Mouse (Mus musculus) cerebellum, postnatal 36 days (tissue): ENCODE measurements around the gene Fv1.
A peak's percentile ranks its signal among the peaks of the same experiment; 100 is the strongest.

Experiments used
- DNase-seq, 2 experiments: peaks; one replicate each; pipeline ENCODE4 v3.0.0; 2021 to 2022; ENCODE audit warnings: mixed read lengths in 2 of 2

Gene Fv1

DNA sequence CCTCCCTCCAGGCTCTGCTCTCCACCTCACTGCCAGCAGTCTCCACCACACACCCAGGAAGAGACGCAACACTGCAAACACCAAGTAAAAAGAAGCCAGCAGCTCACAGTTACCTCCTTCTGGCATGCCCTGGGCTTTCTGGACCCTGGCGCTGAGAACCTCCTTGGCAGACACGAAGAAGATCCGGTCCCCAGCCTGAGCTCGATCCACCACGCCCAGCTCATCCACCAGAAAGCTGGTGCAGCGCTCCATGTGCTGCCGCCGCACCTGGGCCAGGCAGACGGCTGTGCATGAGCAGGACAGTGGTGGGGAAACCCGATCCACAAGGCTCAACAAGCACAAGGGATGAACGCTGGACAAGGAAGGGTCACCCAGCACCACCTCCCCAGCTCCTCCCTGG lies 17.4 kb downstream of the Fv1 start:
- DNase-seq = no peak

DNA sequence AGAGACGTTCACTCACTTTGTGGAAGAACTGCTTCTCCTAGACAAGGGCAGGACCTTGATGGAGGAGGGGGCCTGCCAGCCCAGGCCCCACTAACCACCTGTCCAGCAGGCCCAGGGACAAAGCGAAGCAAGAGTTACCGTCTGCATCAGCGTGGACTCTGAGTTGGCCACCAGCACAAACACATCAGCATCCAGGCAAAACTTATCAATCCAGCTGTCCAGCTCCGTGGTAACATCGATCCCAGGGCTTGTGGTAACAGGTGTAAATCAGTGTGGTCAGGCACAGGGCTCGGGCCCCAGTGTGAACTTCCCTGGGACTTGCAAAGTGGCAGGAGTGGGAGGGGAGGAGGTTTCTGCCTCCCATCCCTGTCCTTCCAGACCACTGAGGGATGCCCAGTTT lies 18.5 kb downstream of the Fv1 start:
- no peak for DNase-seq

DNA sequence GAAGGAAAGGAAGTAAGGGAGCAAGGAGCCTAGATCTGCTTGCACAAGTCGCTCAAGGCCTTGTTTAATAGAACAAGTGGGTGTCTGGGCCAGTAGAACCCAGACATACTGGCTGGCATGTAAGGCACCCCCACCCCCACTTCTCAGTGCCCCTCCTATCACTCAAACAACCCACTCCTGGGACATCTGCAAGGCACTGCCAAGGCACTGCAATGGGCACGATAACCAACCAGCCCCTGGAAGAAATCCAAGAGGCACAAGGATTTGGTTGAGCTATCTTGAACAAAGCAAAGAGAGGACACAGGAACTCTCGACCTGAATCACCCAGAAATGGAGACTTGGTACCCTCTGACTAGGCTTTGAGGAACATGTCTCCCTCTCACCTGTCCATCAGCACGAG lies 19.5 kb downstream of the Fv1 start:
- DNase-seq = no peak

DNA sequence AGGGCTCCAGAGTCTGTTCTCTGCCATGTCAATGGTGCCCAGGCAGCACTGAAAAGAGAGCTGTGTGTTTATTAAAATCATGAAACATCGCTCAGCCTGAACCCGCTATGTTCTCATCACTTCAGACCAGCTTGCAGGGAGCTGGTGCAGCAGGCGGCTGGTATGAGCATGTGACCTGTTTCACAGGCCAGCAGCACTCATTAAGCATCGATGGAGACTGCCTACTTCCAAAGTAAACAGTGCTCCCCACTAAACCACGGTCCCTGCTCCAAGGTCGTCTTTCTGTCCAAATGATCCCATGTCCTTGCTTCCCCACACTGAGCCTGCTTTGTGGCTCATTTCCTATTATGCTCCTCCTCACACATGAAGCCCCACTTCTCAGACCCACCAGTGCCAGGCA lies 21.6 kb downstream of the Fv1 start:
- DNase-seq = no peak

DNA sequence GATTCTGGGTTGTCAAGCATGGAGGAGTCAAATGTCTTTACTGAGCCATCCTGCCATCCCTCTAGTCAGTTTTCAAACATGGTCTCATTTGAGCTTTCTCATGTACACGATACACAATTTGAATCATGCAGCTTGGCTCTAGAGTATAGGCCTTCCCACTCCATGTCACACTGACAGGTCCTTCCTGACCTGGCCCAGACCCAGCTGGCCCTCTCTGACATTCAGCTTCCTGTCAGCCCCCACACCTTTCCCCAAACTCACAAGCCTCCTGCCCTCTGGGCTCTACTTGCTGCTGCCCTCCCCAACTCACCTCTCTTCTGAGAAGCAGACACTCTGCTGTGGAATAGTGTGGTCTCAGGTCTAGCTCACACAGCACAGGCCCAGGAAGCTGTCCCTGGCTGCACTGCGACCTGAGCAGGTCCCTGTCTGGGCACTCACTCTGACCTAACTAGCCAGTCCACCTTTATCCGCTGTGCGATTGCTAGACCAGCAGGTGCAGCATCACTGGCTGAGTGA lies 27.1 kb downstream of the Fv1 start:
- DNase-seq = no peak

DNA sequence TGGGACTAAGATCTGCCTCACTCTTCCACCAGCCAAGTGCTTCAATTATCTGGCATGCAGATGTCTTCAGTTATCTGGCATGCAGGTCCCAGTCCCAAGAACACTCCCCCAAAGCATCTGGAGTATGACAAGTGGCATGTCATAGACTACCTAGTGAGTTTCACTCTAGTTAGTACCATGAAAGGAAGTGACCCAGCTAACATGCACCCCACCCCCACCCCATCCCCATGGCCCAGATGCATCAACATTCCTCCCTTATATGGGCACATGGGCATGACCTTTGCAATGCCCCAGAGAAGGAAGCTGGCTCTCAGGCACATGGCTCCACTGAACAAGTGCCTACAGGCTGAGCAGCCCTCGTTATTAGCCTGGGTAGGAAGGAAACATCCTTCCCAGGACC lies 27.6 kb downstream of the Fv1 start:
- DNase-seq = no peak

DNA sequence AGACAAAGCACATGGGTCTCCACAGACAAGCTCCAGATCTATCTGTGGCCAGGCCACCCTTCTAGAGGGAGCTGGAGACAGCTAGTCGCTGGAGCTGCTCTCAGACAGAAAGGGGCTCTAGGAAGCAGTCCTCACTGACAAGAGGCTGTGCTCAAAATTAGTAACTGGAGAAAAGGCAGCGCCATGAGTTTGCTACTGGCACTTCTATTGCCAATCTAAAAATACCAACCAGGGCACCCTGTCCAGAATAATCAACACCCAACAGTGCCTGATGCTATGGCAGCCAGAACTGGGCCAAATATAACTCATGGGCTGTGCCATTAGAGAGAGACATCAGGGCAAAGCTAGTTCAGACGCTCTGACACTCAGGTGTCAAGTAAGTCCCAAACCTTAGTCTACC lies 28.6 kb downstream of the Fv1 start:
- peak; percentile 18 to 41 for DNase-seq

DNA sequence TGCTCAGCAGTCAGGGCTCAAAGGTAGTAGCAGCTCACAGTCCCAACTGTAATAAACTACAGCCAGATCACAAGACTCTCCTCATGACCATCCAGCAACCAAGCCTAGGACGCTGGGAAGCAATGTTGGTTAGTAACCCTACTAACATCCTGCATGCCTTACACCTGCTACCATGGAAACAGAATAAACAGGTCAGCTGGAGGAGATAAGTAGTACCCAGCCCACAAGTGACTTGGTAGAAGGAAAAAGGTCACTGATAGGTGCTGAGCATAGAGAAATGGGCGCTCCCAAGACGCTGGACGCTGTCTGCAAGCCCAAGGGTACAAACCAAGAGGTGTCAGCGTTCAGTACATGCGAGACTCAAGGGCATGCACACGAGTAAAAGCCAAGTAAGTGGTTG lies 31.7 kb downstream of the Fv1 start:
- DNase-seq = no peak

DNA sequence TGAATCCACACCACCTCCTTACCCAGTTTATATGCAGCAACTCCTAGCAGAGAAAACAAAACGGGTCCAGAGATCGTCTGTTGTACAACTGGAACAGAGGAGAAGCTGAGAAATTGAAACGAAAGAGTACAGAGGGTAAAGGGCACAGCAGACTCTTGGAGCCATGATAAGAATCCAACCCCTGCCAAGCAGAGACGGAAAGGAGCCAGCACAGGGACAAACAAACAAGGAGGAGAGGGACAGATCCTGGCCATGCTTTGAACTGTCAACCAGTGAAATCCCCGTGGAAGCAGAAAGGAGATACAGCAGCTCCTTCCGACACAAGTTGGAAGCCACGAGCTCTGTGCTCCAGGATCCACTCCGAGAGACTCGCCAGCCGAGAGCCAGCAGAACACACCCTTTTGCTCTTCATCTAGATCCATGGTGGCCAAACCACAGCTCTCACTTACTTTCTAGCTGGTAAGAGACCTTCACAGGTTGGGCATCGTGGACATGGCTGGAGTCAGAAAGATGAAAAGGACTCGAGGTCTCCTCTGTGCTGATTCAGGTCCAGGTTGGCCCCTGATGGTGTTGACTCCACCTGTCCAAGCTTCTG lies 34.2 kb downstream of the Fv1 start:
- no peak for DNase-seq

DNA sequence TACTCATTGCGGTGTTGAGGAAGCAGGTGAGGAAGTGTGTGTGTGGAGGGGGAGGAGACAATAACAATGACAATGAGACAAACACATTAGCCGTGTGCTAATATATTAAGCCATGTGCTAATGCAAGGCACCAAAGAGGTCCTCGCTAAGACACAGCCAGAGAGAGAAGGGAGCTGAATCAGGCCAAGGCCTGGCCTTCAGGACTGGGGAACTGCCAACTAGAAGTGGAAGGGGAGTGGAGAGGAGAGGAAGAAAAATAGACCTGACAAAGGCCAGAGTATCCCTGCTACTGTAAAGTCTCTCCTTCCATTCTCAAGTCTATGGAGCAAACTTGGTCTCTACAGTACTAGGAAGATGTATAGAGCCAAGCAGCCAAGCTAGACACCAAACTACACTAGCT lies 34.8 kb downstream of the Fv1 start:
- no peak for DNase-seq

DNA sequence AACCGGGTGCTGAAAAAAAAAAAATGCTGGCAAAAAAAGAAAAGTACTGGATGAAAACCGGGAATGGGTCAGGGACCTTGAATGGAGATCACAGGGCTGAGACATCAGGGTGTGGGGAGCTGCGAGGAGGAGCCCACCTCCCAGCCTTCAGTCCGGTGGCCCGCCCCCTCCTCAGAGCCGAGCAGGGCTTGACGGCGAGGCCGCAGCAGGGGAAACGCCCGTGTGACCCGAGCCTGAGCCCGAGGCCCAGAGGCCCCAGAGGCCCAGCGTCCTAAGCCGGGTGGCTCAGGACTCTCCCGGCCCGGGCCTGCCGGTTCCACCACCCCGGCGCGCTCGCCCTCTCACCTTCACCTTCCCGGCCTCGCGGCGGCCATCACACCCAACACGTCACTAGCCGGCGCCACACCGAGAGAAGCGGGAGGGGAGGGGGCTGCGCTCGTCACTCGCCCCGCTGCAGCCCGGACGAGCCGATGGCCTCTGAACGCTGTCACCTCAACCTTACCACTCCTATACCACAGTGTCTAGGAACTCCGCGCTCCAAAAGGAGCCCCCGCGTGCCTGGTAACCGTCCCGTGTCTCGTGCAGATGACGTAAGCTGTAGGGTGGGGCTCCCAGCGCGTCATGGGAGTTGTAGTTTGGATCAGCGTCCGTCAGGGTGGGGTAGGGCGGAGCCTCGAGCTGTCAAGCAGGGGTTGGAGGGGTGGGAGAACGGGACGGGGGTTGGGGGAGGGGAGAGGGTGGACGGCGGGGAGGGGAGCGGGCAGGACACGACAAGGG lies 35.7 kb downstream of the Fv1 start, which contains the start of gene Mfn2:
Gene Mfn2, minus strand, starts transcription at position 392 of the 777 bp plus-strand sequence.
- peak; percentile 89 to 91 for DNase-seq

DNA sequence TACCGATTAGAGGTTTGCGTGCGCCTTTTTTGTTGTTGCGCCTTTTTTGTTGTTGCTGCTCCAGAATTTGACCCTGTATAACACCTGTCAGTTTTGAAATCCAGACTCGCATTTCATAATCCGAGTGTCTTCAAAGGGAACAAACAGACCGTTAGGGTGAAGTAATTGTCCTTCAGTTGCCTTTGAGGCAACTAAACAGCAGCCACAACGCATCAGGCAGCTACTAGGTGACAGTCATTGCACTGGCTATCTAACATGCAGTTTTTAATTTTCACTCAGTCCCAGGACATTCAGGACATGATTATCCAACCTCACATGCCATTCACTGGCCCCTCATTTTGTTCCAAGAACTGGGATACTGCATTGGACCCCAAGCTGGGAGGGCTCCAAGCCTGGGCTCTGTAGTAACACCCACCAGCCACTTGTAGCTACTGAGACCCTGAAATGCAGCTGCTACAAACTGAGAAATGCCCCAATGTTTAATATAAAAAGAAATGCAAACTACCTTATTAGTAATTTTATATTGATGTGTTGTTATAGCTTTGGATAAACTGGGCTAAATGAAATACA lies 36.4 kb downstream of the Fv1 start:
- DNase-seq = no peak

DNA sequence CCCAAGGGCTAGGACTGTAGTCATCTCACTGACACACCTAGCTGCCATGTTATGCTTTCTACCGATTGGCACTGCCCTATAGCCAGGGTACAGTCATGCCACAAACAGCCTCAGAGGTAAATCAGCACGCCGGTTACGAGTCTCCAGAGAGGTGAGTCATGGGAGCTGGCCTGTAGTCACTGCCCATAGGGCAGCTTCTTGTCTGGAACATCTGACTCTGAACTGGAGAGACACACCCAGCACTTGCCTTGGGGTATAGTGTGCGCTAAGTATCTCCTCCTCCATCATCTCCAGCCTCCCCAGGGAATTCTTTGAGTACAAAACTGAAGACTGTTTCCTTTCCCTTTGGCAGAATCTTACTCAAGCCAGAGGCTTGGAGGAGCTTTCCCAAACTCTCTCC lies 37.5 kb downstream of the Fv1 start:
- no peak for DNase-seq

DNA sequence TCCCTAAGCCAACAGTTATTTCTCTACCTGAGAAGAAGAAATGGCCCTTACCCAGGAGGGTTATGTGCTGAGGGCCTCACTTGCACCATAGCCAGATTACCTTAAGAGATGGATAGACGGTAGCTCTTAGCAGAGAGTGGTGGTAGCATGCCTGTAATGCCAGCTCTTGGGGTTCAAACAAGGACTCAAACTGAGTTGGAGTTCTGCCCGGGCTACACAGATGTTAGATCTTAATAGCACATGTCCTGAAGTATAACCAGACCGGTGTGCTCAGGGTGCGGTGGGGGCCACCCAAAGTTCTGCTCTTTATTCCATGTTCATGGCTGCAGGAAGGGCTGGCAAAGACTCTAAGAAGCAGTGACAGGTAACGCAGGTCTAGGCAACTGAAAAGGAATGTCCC lies 40.7 kb downstream of the Fv1 start:
- no peak for DNase-seq

DNA sequence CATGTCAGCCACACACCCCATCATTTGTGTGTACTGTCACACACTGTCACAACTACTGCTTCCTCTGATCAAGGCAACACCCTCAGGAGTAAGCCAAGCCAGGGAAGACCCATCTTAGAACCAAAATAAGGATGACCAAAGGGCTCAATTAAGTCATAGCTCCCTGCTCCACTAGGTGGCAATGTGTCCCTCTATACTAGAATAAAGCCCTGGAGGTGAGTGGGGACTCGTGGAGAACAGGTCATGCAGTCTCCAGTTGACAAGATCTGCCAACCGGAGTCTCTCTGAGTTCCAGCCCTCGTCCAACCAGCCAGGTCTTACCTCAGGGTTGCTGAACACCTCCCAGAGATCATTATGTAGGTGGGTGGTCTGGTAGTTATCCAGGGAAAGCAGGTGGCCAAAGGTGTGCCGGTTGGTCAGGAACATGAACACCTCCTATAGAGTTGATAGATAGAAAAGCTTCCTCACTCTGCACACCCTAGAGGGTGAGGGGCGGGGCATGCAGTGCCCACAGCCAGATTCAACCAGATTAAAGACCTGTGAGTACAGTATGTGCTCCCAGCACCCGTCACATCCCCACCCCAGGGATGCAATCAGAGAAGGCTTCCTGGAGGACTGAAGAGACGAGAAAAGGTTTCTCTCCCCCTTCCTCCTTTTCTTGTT lies 49.8 kb downstream of the Fv1 start:
- DNase-seq = peak; percentile 22 to 37
